Mouse (Mus musculus) hindbrain, embryonic 11.5 days (tissue): Measurements from ENCODE around the gene Lrrc20. TPM values are rescaled to one million over a fixed set of nuclear protein-coding genes. Genes with fewer than 3 reads are reported as not detected.

Experiments used
- ATAC-seq: fragments of 200-750 bp; cut with Nextera tagmentation; 2 replicates; pipeline ENCODE4 v1.8.0; 2017; ENCODE audit warnings: mild to moderate bottlenecking, moderate TSS enrichment, moderate library complexity; ENCODE audit not compliant: low FRiP score
- DNase-seq: peaks from one replicate; pipeline ENCODE4 v3.0.0-alpha.2; 2015; ENCODE audit warnings: low spot score
- H3K27ac ChIP-seq: fragments of 300-500 bp; sonication (generic); 2 replicates; pipeline ENCODE4 v1.5.1; 2014; ENCODE audit warnings: mild to moderate bottlenecking, low read depth, low read length
- H3K27me3 ChIP-seq: fragments of 300-500 bp; sonication (generic); 2 replicates; pipeline ENCODE4 v1.6.1; 2014; ENCODE audit warnings: mild to moderate bottlenecking, low read length, moderate library complexity, mixed read lengths; ENCODE audit not compliant: control insufficient read depth, insufficient read depth
- H3K36me3 ChIP-seq: fragments of 300-500 bp; sonication (generic); 2 replicates; pipeline ENCODE4 v1.6.1; 2014; ENCODE audit warnings: mild to moderate bottlenecking, low read length, moderate library complexity, mixed read lengths; ENCODE audit not compliant: control insufficient read depth, insufficient read depth
- H3K4me1 ChIP-seq: fragments of 300-500 bp; sonication (generic); replicated peaks from 2 replicates; pipeline ENCODE4 v1.6.1; 2014; ENCODE audit warnings: low read length, mixed read lengths; ENCODE audit not compliant: control insufficient read depth, insufficient read depth
- H3K4me2 ChIP-seq: fragments of 300-500 bp; sonication (generic); replicated peaks from 2 replicates; pipeline ENCODE4 v1.6.1; 2014; ENCODE audit warnings: mild to moderate bottlenecking, low read depth, low read length
- H3K4me3 ChIP-seq: fragments of 300-500 bp; sonication (generic); 2 replicates; pipeline ENCODE4 v1.5.1; 2014; ENCODE audit warnings: low read depth, low read length
- H3K9ac ChIP-seq: fragments of 300-500 bp; sonication (generic); 2 replicates; pipeline ENCODE4 v1.6.1; 2014; ENCODE audit warnings: low read depth, low read length
- H3K9me3 ChIP-seq: fragments of 300-500 bp; sonication (generic); 2 replicates; pipeline ENCODE4 v1.6.1; 2016; ENCODE audit warnings: low read length; ENCODE audit not compliant: control insufficient read depth
- WGBS: fragments of 180-500 bp; shearing (Covaris S2); extraction: QIAGEN DNeasy Blood & Tissue Kit; methylation state at CpG from one replicate; pipeline ENCODE4 v1.1.7; 2014; 5-methylcytosine and 5-hydroxymethylcytosine counted together
- polyA plus RNA-seq: library from polyadenylated mRNA; unstranded; fragments of >200 nt; fragmentation: Nextera tagmentation; extraction: Ambion mirVana; gene quantifications from 2 replicates; pipeline ENCODE4 v1.2.1, GENCODE M21; 2014

The Lrrc20 gene
- polyA plus RNA-seq, 1 experiment from 2014 or later: 9.5 TPM

- 83% methylated on average over 4 of the region's 4 CpGs for WGBS
- H3K9me3 ChIP-seq: no peaks in the 10 kb centered on the region
- no peak for ATAC-seq
- no peaks in the 10 kb centered on the region for H3K27me3 ChIP-seq
- no peak overlapping the region for H3K4me2 ChIP-seq
- no peaks in the 10 kb centered on the region for H3K36me3 ChIP-seq
- no peak overlapping the region for H3K4me3 ChIP-seq
- H3K27ac ChIP-seq: no peak overlapping the region
- DNase-seq: no peak
- no peak overlapping the region for H3K9ac ChIP-seq
- 0 out of 2 replicates have a peak, but pooled peaks cover 2% of the 10 kb centered on the region for H3K4me1 ChIP-seq
Measured at GRCm38 (mm10) chr10:61479927-61480326, 4.3 kb downstream of the Lrrc20 start.

- ATAC-seq: no peak
- no peak overlapping the region for H3K27ac ChIP-seq
- 0 out of 2 replicates have a peak, but pooled peaks cover 2% of the 10 kb centered on the region for H3K4me1 ChIP-seq
- H3K4me2 ChIP-seq: no peak overlapping the region
- WGBS: 81% methylated on average over 1 of the region's 1 CpGs
- DNase-seq: no peak
- H3K4me3 ChIP-seq: no peak overlapping the region
- no peaks in the 10 kb centered on the region for H3K36me3 ChIP-seq
- H3K9me3 ChIP-seq: no peaks in the 10 kb centered on the region
- H3K9ac ChIP-seq: no peak overlapping the region
- no peaks in the 10 kb centered on the region for H3K27me3 ChIP-seq
Measured at GRCm38 (mm10) chr10:61480488-61480887, 4.9 kb downstream of the Lrrc20 start.

- H3K27me3 ChIP-seq: no peaks in the 10 kb centered on the region
- DNase-seq (no peak), ATAC-seq (no peak)
- no peak overlapping the region for H3K4me2 ChIP-seq
- no peaks in the 10 kb centered on the region for H3K9me3 ChIP-seq
- no peak overlapping the region for H3K27ac ChIP-seq
- H3K9ac ChIP-seq: no peak overlapping the region
- no peaks in the 10 kb centered on the region for H3K4me1 ChIP-seq
- H3K36me3 ChIP-seq: no peaks in the 10 kb centered on the region
- 92% methylated on average over 7 of the region's 7 CpGs for WGBS
- no peak overlapping the region for H3K4me3 ChIP-seq
Measured at GRCm38 (mm10) chr10:61482771-61483170, 7.2 kb downstream of the Lrrc20 start.

GRCm38 (mm10) chr10:61484801-61485200 is 9.2 kb downstream of the Lrrc20 start:
- 81% methylated on average over 11 of the region's 11 CpGs for whole genome bisulfite sequencing
- no peak for ATAC-seq
- no peak overlapping the region for H3K27ac ChIP-seq
- H3K9ac ChIP-seq: no peak overlapping the region
- H3K36me3 ChIP-seq: no peaks in the 10 kb centered on the region
- H3K9me3 ChIP-seq: no peaks in the 10 kb centered on the region
- H3K27me3 ChIP-seq: no peaks in the 10 kb centered on the region
- H3K4me2 ChIP-seq: no peak overlapping the region
- no peaks in the 10 kb centered on the region for H3K4me1 ChIP-seq
- no peak for DNase-seq
- no peak overlapping the region for H3K4me3 ChIP-seq

- no peak overlapping the region for H3K4me2 ChIP-seq
- H3K9ac ChIP-seq: no peak overlapping the region
- H3K4me1 ChIP-seq: no peaks in the 10 kb centered on the region
- no peak overlapping the region for H3K4me3 ChIP-seq
- WGBS: 86% methylated on average over 8 of the region's 8 CpGs
- H3K27ac ChIP-seq: no peak overlapping the region
- ATAC-seq: no peak
- DNase-seq: no peak
- H3K27me3 ChIP-seq: no peaks in the 10 kb centered on the region
- H3K36me3 ChIP-seq: no peaks in the 10 kb centered on the region
- H3K9me3 ChIP-seq: no peaks in the 10 kb centered on the region
Measured at GRCm38 (mm10) chr10:61486551-61487339, 11.1 kb downstream of the Lrrc20 start.

GRCm38 (mm10) chr10:61488522-61489110 is 13.0 kb downstream of the Lrrc20 start:
- ATAC-seq: no peak
- Histone ChIP-seq H3K9me3 (no peaks in the 10 kb centered on the region), H3K4me1 (no peaks in the 10 kb centered on the region), H3K27ac (no peak overlapping the region), H3K4me3 (no peak overlapping the region), H3K27me3 (no peaks in the 10 kb centered on the region), H3K4me2 (no peak overlapping the region), H3K36me3 (no peaks in the 10 kb centered on the region), H3K9ac (no peak overlapping the region)
- 83% methylated on average over 6 of the region's 6 CpGs for WGBS
- DNase-seq: no peak

GRCm38 (mm10) chr10:61491573-61491972 is 16.0 kb downstream of the Lrrc20 start:
- Histone ChIP-seq H3K27ac (no peak overlapping the region), H3K4me1 (no peaks in the 10 kb centered on the region), H3K9me3 (no peaks in the 10 kb centered on the region), H3K27me3 (no peaks in the 10 kb centered on the region), H3K4me3 (no peak overlapping the region), H3K36me3 (no peaks in the 10 kb centered on the region), H3K9ac (no peak overlapping the region), H3K4me2 (no peak overlapping the region)
- no peak for ATAC-seq
- DNase-seq: no peak
- WGBS: 59% methylated on average over 8 of the region's 8 CpGs

- Histone ChIP-seq H3K4me1 (no peaks in the 10 kb centered on the region), H3K9me3 (no peaks in the 10 kb centered on the region), H3K4me3 (no peak overlapping the region), H3K27me3 (no peaks in the 10 kb centered on the region), H3K4me2 (no peak overlapping the region), H3K36me3 (no peaks in the 10 kb centered on the region), H3K27ac (no peak overlapping the region), H3K9ac (no peak overlapping the region)
- DNase-seq (peak; percentile 84), ATAC-seq (peak; percentile 65)
- 4% methylated on average over 11 of the region's 11 CpGs for WGBS
Measured at GRCm38 (mm10) chr10:61492040-61492439, 16.4 kb downstream of the Lrrc20 start.

- no peaks in the 10 kb centered on the region for H3K36me3 ChIP-seq
- 63% methylated on average over 4 of the region's 4 CpGs for WGBS
- H3K27me3 ChIP-seq: no peaks in the 10 kb centered on the region
- H3K27ac ChIP-seq: no peak overlapping the region
- no peak overlapping the region for H3K4me3 ChIP-seq
- no peaks in the 10 kb centered on the region for H3K4me1 ChIP-seq
- DNase-seq (no peak), ATAC-seq (no peak)
- no peaks in the 10 kb centered on the region for H3K9me3 ChIP-seq
- no peak overlapping the region for H3K9ac ChIP-seq
- H3K4me2 ChIP-seq: no peak overlapping the region
Measured at GRCm38 (mm10) chr10:61495461-61495860, 19.9 kb downstream of the Lrrc20 start.
